15 mouse cellular contexts compared by ENCODE assay signal in genomic region chr8:4934551-4934950, GRCm38 (mm10).
DNase-seq lines count a peak whose midpoint lies in the region.
"Had no signal": no experiment of that assay in that cellular context is flagged by ENCODE, and none has a peak within 500 bp of the region (broad histone marks: within the 10 kb centered on the region; RNA-seq: fewer than 3 reads in every experiment).

No protein-coding gene starts in this region.

- DNase-seq in ES-CJ7 (ENCODE audit: low read depth, low spot score) (peak; percentile 91), R1 (ENCODE audit: low read depth, low spot score) (peak; percentile 87)
- no peak for DNase-seq in urinary bladder, postnatal 25 days (ENCODE audit: low spot score)
- DNase-seq in left cerebral cortex, postnatal 36 days (ENCODE audit: low spot score in 2 of 2) = no peak
- no peak for DNase-seq in adrenal gland, adult (ENCODE audit: inconsistent age in 2 of 2, low spot score in 1 of 2)
- DNase-seq: adrenal gland, adult 2 months; adrenal gland, postnatal 10 days; adrenal gland, postnatal 25 days; cerebellum, adult 11 months; cerebellum, adult 18-20 months; cerebellum, adult 8-10 months; cerebellum, adult 9-11 months; cerebellum, postnatal 14 days; cerebellum, postnatal 36 days; embryo, embryonic 11 days had no signal

- intact Hi-C loops in left cerebral cortex, postnatal 36 days (cut with DNase I) = no loop called here

Comparison
In these comparisons a context has a peak if more than half of its experiments do, and no peak if none do; other contexts are left out.
1. DNase-seq: peak in ES-CJ7 (single experiment) and R1 (single experiment); none in urinary bladder, postnatal 25 days (single experiment), left cerebral cortex, postnatal 36 days (0 of 2) and adrenal gland, adult (0 of 2).